In the genomic region with DNA sequence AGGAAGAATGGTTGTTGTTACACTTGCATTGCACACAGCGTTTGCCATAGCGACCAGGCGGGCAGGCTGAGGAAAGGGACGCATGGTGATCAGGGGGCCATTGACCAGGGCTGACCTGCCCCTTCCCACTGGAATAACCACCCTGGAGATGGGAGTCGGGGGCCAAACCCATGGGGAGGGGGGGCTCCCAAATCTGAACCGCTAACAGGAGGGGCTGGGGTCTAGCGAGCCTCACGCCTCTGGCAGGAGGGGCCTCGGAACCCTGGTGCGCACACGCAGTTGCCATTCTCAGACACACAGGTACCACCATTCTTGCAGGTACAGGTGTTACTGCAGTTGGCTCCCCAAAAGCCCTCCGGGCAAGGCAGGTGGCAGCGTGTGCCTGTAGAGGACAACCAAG, we compare ENCODE assay signal across 36 mouse cellular contexts. TPM values are rescaled to one million over a fixed set of nuclear protein-coding genes. Genes with fewer than 3 reads are reported as not detected.
"Had no signal": no experiment of that assay in that cellular context is flagged by ENCODE, and none has a peak within 500 bp of the region (broad histone marks: within the 10 kb centered on the region; RNA-seq: fewer than 3 reads in every experiment).

No protein-coding gene starts in this region.

- H3K9me3 ChIP-seq: heart, embryonic 10.5 days; heart, embryonic 13.5 days; heart, embryonic 15.5 days; hindbrain, embryonic 10.5 days; hindbrain, embryonic 12.5 days; hindbrain, embryonic 13.5 days; hindbrain, embryonic 15.5 days; intestine, embryonic 15.5 days; kidney, embryonic 15.5 days had no signal

- DNase-seq: heart, postnatal 10 days; heart, postnatal 14 days; heart, postnatal 36 days; heart, postnatal 4 days; kidney, adult 11 months; kidney, adult 18-20 months; kidney, adult 2 months; kidney, adult 8-10 months; kidney, adult 9 months; kidney, postnatal 10 days; kidney, postnatal 14 days; kidney, postnatal 25 days; kidney, postnatal 36 days; kidney, postnatal 4 days; layer of hippocampus, adult 9-11 months; layer of hippocampus, postnatal 36 days had no signal

- H3K27me3 ChIP-seq: intestine, embryonic 15.5 days had no signal

- H3K36me3 ChIP-seq: hindbrain, embryonic 12.5 days; hindbrain, embryonic 13.5 days; hindbrain, embryonic 15.5 days had no signal

- H3K27ac ChIP-seq: heart, embryonic 10.5 days; heart, embryonic 13.5 days; heart, embryonic 15.5 days; hindbrain, embryonic 10.5 days; hindbrain, embryonic 12.5 days; hindbrain, embryonic 13.5 days; hindbrain, embryonic 14.5 days; hindbrain, embryonic 15.5 days; hindbrain, postnatal 0 days; intestine, embryonic 15.5 days; kidney, embryonic 15.5 days; kidney, postnatal 0 days; layer of hippocampus, adult 2 months had no signal

- ATAC-seq: hindbrain, embryonic 16.5 days; hindbrain, postnatal 0 days; inflammation-experienced regulatory T-cells, adult 6 months; intestine, embryonic 15.5 days; intestine, embryonic 16.5 days; intestine, postnatal 0 days had no signal

- H3K9ac ChIP-seq: heart, embryonic 13.5 days; heart, embryonic 15.5 days; hindbrain, embryonic 13.5 days; hindbrain, embryonic 14.5 days; hindbrain, embryonic 15.5 days; intestine, embryonic 15.5 days; kidney, embryonic 15.5 days had no signal

- H3K4me2 ChIP-seq: heart, embryonic 11.5 days; heart, embryonic 13.5 days; heart, embryonic 15.5 days; hindbrain, embryonic 12.5 days; hindbrain, embryonic 13.5 days; hindbrain, embryonic 14.5 days; hindbrain, embryonic 15.5 days; intestine, embryonic 15.5 days; kidney, embryonic 15.5 days had no signal

- H3K4me3 ChIP-seq: heart, embryonic 10.5 days; heart, embryonic 13.5 days; heart, embryonic 15.5 days; hindbrain, embryonic 10.5 days; hindbrain, embryonic 12.5 days; hindbrain, embryonic 13.5 days; hindbrain, embryonic 15.5 days; intestine, embryonic 15.5 days; kidney, embryonic 15.5 days; layer of hippocampus, adult 2 months had no signal

RNA-seq across cellular contexts. Expression of gene Lrrc71, which starts 5.4 kb away (rescaled TPM):
- polyA plus RNA-seq: heart, embryonic 13.5 days had no signal

RNA-seq across cellular contexts. Expression of gene Insrr, which starts 42.9 kb away (rescaled TPM):
- polyA plus RNA-seq: heart, embryonic 10.5 days; heart, embryonic 16.5 days; heart, postnatal 0 days had no signal
